Mouse (Mus musculus) brain, embryonic 14.5 days (tissue): ENCODE results near the gene Hras.

ENCODE experiments used
- CTCF ChIP-seq: fragments of 200-500 bp; IDR thresholded peaks from 2 replicates; pipeline ENCODE4 v1.5.1; 2012; ENCODE audit warnings: inconsistent platforms, mild to moderate bottlenecking, moderate library complexity, borderline replicate concordance; ENCODE audit not compliant: insufficient read depth, insufficient read length; ENCODE audit errors: extremely low read depth
- POLR2A ChIP-seq: fragments of 200-500 bp; IDR thresholded peaks from 2 replicates; pipeline ENCODE4 v1.6.1; 2012; ENCODE audit warnings: mild to moderate bottlenecking, inconsistent platforms, borderline replicate concordance; ENCODE audit not compliant: poor library complexity, insufficient read depth, insufficient read length, severe bottlenecking; ENCODE audit errors: extremely low read depth

GRCm38 (mm10) chr7:141176173-141176572 lies 17.6 kb downstream of the Hras start:
- TF ChIP-seq POLR2A (no peak), CTCF (peak; percentile 97)
